Mouse (Mus musculus): ENCODE data around the gene Samd4b.

Gene Samd4b

DNA sequence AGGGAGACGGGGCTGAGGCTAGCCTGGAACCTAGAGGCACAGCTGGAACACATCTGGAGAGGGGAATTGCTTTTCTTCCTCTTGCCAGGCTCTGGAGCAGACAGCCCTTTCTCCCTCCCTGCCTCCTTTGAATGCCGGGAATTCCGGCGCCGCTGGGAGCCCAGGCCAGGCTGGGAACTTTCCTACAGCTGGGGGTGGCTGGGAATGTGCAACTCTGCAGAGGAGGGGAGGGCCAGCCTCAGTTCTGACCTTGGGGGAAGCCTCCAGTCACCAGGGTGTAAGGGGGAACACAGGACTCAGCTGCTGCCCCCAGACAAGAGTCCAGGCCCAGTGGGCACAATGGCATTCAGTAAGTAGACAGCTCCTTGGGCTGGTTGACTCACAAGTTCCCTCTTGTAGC lies 241.0 kb downstream of the Samd4b start:
- DNase-seq (ENCODE audit: low read depth): peak; percentile 73

DNA sequence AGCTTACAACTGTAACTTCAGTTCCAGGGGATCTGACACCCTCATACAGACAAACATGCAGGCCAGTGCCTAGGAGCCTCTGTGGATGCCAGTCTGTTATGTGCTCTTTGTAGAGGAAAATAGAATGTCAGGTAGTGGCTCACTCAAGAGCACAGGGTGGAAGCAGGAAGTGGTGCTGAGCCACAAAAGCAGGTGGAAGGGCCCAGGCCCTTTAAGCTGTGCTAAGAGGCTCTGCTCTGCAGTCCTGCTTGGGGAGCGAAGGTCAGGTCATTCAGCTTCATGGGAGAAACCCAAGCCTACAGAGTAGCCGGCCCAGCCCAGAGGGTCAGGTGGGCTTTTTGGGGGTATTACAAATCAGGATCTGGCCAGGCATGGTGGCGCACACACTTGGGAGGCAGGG lies 242.7 kb downstream of the Samd4b start:
- no peak for DNase-seq (ENCODE audit: low read depth)

DNA sequence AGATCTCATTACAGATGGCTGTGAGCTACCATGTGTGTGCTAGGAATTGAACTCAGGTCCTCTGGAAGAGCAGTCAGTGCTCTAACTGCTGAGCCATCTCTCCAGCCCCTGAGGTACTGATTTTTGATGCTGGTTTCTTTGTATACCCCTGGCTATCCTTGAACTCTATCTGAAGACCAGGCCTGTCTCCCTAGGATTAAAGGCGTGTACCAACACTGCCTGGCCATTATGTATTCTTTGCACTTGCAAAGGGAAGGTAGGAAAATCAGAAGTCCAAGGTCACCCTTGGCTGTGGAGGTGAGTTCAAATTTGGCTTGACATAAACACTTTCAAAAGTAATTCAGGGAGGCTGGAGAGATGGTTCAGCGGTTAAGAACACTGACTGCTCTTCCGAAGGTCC lies 243.3 kb downstream of the Samd4b start:
- DNase-seq (ENCODE audit: low read depth): no peak

DNA sequence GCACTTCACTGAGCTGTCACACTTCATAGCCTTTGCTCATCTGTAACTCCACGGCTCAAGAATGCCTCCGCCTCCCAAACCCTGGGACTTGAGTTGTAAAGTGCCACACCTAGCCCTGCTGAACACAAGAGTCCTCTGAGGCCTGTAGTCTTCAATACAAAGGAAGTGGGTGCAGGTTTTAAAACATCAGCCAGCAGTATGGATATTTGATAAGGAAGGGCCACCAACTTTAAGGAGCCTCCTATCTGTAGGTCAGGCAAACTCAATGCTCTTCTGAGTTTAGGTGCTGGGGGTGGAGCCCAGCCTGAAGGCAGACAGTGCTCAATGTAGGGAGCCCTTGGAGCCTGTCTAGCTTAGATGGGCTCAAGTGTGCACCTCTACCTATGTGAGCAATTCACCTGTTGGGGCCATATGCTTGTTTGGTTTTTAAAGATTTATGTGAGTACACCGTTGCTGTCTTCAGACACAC lies 243.8 kb downstream of the Samd4b start:
- DNase-seq (ENCODE audit: low read depth): no peak

DNA sequence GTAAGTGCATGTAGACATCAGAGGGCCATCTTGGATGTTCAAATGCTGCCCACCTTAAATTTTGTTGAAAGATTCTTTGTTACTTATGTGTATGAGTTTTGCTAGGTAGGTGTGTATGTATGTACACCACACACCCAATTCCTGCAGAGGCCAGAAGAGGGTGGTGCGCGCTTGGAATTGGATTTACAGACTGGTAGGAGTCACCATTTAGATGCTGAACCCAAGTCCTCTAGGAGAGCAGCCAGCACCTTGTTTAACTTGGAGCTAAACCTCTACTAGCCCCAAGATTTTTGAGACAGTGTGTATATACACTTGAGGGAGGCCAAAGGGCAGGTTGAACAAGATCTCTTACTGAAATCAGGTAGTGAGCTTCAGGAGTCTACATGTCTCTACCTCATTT lies 244.7 kb downstream of the Samd4b start:
- peak; percentile 54 for DNase-seq (ENCODE audit: low read depth)

DNA sequence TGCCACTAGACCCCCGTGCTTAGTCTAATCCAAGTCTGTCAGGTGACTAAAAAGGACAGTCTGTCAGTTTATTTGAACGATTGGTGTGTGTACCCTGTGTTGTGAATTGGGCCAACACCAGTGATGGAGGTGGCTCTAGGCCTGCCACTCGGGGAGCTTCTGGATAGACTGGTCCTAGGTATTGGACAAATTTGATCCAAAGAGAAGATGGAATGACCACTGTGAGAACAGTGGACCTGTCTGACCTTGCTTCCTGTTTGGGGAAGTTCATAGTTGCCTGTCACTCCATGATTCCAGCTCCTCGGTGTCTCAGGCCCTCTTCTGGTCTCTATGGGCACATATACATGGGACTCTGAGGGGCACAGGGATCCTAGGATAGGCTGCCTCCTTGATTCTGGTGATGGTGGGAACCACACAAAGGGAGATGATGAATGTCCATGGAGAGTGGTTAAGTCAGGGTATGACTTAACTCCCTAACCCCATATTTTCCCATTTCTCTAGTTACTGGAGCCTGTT lies 246.2 kb downstream of the Samd4b start:
- no peak for DNase-seq (ENCODE audit: low read depth)

DNA sequence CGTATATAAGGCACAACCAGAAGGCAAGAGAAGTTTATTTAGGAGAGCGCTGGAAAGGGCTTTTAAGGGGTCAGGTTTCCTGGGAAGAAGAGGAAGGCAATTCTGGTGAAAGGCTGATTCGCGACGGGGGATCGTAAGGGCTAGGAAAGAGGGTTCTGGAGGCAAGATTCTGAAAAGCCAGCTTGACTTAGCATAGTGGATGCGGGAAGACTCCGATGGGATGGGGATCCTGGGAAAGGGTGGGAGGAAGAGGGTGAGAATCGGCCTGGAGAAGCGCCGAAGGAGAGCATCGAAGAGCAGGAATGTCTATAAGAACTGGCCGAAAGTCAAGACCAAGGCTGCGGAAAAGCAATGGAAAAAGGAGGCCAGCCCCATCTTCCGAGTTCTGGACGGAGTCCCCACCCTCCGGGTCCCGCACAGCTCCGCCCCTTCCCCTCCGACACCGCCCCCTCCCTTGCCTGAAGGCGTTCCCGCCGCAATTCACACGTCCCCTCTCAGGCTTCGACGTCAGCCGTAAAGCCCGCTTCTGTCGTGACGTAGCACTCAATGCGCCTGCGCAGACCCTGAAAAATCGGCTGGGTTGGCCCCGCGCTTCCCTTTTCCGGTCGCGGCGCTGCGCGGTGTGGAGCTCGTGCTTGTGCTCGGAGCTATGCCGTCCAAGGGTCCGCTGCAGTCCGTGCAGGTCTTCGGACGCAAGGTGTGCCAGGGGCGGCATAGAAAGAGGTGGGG lies 247.6 kb downstream of the Samd4b start, which contains the start of gene Rps16:
Gene Rps16 (plus strand): TSS at position 498 of the 729 bp plus-strand sequence.
- peak; percentile 99 for DNase-seq (ENCODE audit: low read depth)
